Mouse (Mus musculus): ENCODE data around the gene Itgbl1.

The Itgbl1 gene

GRCm38 (mm10) chr14:123990591-123991195 lies 330.9 kb downstream of the Itgbl1 start:
- no peak for DNase-seq

All from layer of hippocampus, adult 9-11 months (tissue).